Mouse (Mus musculus): Measurements from ENCODE around the gene Cxcl12. TPM values are rescaled to one million over a fixed set of nuclear protein-coding genes. Genes with fewer than 3 reads are reported as not detected.

Gene Cxcl12
- polyA plus RNA-seq, 1 experiment from 2014 or later = 180 TPM

DNA sequence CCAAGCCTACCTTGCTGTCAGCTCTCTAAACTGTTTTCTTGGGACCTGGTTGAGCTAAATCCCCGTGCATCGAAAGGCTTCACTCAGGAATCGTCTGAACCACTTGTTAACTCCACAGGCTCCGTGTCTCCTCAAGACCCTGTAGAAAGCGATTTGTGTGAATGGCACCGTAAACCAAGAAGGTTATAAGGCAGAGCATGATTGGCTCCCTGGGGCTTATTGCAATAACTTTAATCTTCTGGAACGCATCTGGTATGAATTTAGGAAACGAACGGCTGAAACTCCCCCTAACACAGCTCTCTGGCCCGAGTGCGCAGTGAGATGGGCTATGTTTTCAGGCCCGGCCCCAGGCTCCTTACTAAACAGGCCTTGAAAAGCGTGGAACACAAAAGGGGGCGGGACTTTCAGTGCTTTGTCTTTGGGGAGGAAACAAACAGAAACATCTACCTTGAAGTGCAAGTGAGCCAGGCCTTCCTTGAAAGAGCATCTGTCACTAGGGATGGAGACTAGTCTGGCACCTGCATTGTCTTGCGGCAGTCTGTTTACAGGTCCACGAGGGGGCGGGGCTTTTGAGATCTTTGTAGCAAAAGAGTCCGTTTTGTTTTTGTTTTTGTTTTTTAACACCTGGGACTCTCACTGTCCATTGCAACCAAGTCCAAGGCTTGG lies 16.7 kb upstream of the Cxcl12 start:
- Histone ChIP-seq H3K9ac (ENCODE audit: low read length) (no peak overlapping the region), H3K27ac (ENCODE audit: low read length) (no peak overlapping the region), H3K4me2 (ENCODE audit: low read depth, low read length) (no peak overlapping the region), H3K4me1 (ENCODE audit: control insufficient read depth, insufficient read depth, low read length) (peaks cover 6% of the 10 kb centered on the region; the same call in 1 of the 2 replicates), H3K36me3 (ENCODE audit: control insufficient read depth, insufficient read depth, low read length) (no peaks in the 10 kb centered on the region), H3K27me3 (ENCODE audit: control insufficient read depth, insufficient read depth, low read length) (no peaks in the 10 kb centered on the region), H3K4me3 (replicated peaks; ENCODE audit: low read length) (no peak overlapping the region), H3K9me3 (replicated peaks; ENCODE audit: control insufficient read depth, low read length) (no peaks in the 10 kb centered on the region)
- no peak for ATAC-seq (ENCODE audit: insufficient read depth, low FRiP score)
- WGBS = 29% methylated on average over 18 of the region's 18 CpGs

DNA sequence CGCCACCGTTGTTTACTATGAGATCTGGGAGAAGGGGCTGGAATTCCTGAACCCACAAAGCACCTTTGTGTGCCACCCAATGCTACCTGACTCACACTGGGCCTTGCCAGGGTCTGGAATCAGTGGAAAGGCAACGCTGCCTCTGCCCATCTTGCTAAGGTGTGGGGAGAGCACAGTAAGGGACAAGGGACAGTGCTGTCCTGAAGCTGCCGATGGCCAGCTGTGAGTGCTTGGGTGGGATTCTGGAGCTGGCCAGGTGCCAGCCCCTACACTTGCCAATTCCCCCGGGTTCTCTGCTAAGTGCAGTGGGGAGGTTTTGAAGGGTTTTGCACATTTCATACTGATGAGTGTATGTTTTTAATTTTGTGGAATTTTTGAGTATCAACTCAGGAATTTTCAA lies 15.3 kb upstream of the Cxcl12 start:
- WGBS = 58% methylated on average over 5 of the region's 5 CpGs
- no peak for ATAC-seq (ENCODE audit: insufficient read depth, low FRiP score)

DNA sequence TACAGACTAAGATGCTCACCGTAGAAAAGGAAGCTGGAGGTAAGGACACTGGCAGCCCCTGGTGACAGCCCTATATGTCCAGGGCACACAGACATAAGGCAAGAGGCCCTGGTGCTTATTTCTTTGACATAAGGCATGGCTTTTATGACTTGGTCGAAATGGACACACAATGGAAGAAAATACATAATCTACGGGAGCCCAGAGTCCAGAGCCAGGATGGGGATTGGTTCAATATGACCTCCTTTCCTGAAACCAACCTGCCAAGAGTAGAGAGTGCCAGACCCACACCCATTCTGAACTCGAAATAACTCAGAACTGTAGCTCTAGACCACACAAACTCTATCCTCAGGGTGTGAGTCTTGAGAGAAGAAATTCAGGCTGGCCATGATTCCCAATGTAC lies 11.5 kb upstream of the Cxcl12 start:
- H3K9ac ChIP-seq (ENCODE audit: low read length) = no peak overlapping the region
- H3K27me3 ChIP-seq (ENCODE audit: control insufficient read depth, insufficient read depth, low read length) = no peaks in the 10 kb centered on the region
- H3K9me3 ChIP-seq (replicated peaks; ENCODE audit: control insufficient read depth, low read length) = no peaks in the 10 kb centered on the region
- no peak overlapping the region for H3K4me3 ChIP-seq (replicated peaks; ENCODE audit: low read length)
- H3K4me2 ChIP-seq (ENCODE audit: low read depth, low read length) = no peak overlapping the region
- H3K4me1 ChIP-seq (ENCODE audit: control insufficient read depth, insufficient read depth, low read length) = peaks cover 10% of the 10 kb centered on the region; the same call in 1 of the 2 replicates
- H3K27ac ChIP-seq (ENCODE audit: low read length) = no peak overlapping the region; the same call in 1 of the 2 replicates
- no peaks in the 10 kb centered on the region for H3K36me3 ChIP-seq (ENCODE audit: control insufficient read depth, insufficient read depth, low read length)
- ATAC-seq (ENCODE audit: insufficient read depth, low FRiP score) = no peak
- 76% methylated on average over 4 of the region's 4 CpGs for WGBS

More for the DNA sequence above, 15.3 kb upstream of the Cxcl12 start:
- Histone ChIP-seq H3K4me3 (replicated peaks; ENCODE audit: low read length) (no peak overlapping the region), H3K4me1 (ENCODE audit: control insufficient read depth, insufficient read depth, low read length) (0 out of 2 replicates have a peak, but pooled peaks cover 3% of the 10 kb centered on the region), H3K4me2 (ENCODE audit: low read depth, low read length) (no peak overlapping the region), H3K36me3 (ENCODE audit: control insufficient read depth, insufficient read depth, low read length) (no peaks in the 10 kb centered on the region), H3K27ac (ENCODE audit: low read length) (no peak overlapping the region), H3K9me3 (replicated peaks; ENCODE audit: control insufficient read depth, low read length) (no peaks in the 10 kb centered on the region), H3K27me3 (ENCODE audit: control insufficient read depth, insufficient read depth, low read length) (no peaks in the 10 kb centered on the region), H3K9ac (ENCODE audit: low read length) (no peak overlapping the region)

DNA sequence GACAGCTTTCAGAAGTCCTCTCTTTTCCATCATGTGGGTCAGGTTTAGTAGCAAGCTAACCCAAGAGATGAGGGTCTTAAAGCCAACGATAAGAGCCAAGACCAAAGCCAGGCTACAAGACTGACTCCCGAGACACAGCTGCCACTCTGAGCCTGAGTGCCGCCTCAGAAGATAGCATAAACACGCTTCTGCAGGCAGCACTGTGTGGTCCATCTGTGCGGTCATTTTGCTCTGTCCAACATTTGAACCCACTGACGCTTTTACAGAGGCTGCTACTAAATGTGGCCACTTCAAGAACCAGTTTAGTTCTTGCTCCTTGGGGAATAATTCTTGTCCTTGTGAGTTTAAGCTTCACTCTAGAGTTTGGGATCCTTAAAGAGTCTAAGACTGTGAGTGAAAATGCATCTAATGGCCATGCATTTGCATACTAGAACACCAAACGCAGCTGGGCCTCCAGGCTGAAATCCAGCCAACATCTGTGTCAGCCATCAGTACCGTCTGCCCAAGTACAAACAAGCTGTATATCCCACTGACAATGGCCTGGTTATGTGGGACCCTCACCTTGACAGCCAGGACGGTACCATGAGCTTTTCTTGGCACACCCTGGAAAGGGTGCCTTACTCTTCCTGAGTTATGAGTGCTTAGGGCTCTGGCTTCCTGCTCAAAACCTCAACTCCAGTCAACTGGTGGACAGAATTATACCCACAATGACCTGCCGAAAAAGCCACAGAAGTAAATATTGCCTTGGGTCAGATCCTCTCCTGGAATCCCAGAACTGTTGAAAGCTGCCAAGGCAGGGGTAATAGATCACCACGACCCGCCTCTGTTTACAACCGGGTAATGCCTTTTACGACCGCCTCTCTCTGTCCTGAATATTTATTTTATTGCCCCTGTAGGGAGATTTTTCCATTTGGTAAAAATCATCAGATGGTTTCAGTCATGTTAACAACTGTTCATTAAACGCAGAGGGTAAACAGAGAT lies 8.3 kb upstream of the Cxcl12 start:
- Histone ChIP-seq H3K9me3 (replicated peaks; ENCODE audit: control insufficient read depth, low read length) (no peaks in the 10 kb centered on the region), H3K36me3 (ENCODE audit: control insufficient read depth, insufficient read depth, low read length) (no peaks in the 10 kb centered on the region), H3K4me2 (ENCODE audit: low read depth, low read length) (no peak overlapping the region), H3K27me3 (ENCODE audit: control insufficient read depth, insufficient read depth, low read length) (no peaks in the 10 kb centered on the region), H3K4me3 (replicated peaks; ENCODE audit: low read length) (no peak overlapping the region), H3K4me1 (ENCODE audit: control insufficient read depth, insufficient read depth, low read length) (peaks cover 10% of the 10 kb centered on the region; the same call in 1 of the 2 replicates), H3K27ac (ENCODE audit: low read length) (peak overlapping the region; percentile 59), H3K9ac (ENCODE audit: low read length) (no peak overlapping the region)
- 30% methylated on average over 16 of the region's 16 CpGs for WGBS
- no peak for ATAC-seq (ENCODE audit: insufficient read depth, low FRiP score)

DNA sequence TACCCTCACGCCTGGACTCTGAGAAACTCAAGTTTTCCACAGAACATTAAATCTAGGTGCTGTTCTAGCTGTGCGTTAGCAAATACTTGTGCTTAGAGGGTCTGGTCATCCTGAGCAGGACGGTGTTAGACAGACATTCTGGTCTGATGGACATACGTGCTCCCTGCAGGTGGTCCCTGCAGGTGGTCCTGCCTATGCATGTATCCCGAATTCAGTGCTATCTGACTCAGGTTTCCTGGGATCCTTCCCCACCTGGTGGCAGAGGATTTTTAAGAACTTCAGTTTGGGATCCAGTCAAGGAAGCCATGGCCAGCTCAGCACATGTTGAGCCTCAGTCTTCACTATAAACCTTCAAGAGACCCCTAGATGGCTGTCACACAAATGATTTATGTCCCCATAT lies 4.8 kb upstream of the Cxcl12 start:
- 86% methylated on average over 5 of the region's 5 CpGs for WGBS
- H3K9me3 ChIP-seq (replicated peaks; ENCODE audit: control insufficient read depth, low read length) = no peaks in the 10 kb centered on the region
- no peak for ATAC-seq (ENCODE audit: insufficient read depth, low FRiP score)
- H3K27me3 ChIP-seq (ENCODE audit: control insufficient read depth, insufficient read depth, low read length) = peaks cover 4% of the 10 kb centered on the region; the same call in 1 of the 2 replicates
- H3K9ac ChIP-seq (ENCODE audit: low read length) = no peak overlapping the region
- no peak overlapping the region for H3K4me2 ChIP-seq (ENCODE audit: low read depth, low read length)
- H3K4me1 ChIP-seq (ENCODE audit: control insufficient read depth, insufficient read depth, low read length) = peaks cover 16% of the 10 kb centered on the region
- no peak overlapping the region for H3K27ac ChIP-seq (ENCODE audit: low read length)
- no peak overlapping the region for H3K4me3 ChIP-seq (replicated peaks; ENCODE audit: low read length)
- no peaks in the 10 kb centered on the region for H3K36me3 ChIP-seq (ENCODE audit: control insufficient read depth, insufficient read depth, low read length)

DNA sequence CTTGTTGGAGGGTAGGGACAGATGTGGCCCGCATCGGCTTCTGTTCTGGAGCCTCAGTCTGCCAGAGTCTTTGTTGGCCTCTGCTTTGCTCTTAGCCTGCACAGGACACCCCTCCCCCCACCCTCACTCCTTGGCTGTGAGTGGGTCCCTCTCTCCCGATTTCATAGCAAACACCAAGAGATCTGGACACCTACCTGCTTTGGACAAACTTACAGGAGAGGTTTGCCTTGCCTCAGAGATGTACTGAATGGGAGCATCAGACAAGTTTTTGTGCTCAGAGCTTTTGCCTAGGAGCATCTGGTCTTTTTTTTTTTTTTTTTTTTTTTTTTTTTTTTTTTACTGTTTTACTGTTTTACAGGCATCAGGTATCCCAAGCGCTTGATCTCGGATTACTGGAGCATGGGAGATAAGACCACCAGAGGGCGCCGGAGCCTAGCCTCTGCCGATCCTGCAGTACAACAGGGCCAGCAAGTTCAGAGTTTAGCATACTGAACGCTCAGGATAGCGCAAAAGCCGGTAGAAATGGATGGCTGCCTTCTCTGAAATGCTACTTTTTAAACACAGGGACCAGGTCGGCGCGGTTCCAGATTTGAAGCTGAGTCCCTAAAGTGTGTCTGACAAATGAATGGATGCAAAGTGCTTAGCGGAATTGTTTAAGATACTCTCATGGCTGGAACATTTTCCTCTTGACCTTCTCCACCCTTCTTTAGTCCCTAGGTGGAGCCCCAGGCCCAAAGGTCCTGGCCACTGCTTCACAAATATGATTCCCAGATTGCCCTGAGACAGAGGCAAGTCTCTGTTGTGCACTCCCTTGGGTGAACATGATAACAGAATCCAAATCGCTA lies 1.5 kb upstream of the Cxcl12 start:
- H3K9ac ChIP-seq (ENCODE audit: low read length) = no peak overlapping the region
- 4% methylated on average over 16 of the region's 16 CpGs for WGBS
- no peaks in the 10 kb centered on the region for H3K9me3 ChIP-seq (replicated peaks; ENCODE audit: control insufficient read depth, low read length)
- peaks cover 6% of the 10 kb centered on the region; the same call in 1 of the 2 replicates for H3K4me1 ChIP-seq (ENCODE audit: control insufficient read depth, insufficient read depth, low read length)
- H3K36me3 ChIP-seq (ENCODE audit: control insufficient read depth, insufficient read depth, low read length) = no peaks in the 10 kb centered on the region
- ATAC-seq (ENCODE audit: insufficient read depth, low FRiP score) = no peak
- H3K4me3 ChIP-seq (replicated peaks; ENCODE audit: low read length) = no peak overlapping the region
- H3K27me3 ChIP-seq (ENCODE audit: control insufficient read depth, insufficient read depth, low read length) = peaks cover 7% of the 10 kb centered on the region; the same call in 1 of the 2 replicates
- H3K27ac ChIP-seq (ENCODE audit: low read length) = no peak overlapping the region
- H3K4me2 ChIP-seq (ENCODE audit: low read depth, low read length) = no peak overlapping the region

DNA sequence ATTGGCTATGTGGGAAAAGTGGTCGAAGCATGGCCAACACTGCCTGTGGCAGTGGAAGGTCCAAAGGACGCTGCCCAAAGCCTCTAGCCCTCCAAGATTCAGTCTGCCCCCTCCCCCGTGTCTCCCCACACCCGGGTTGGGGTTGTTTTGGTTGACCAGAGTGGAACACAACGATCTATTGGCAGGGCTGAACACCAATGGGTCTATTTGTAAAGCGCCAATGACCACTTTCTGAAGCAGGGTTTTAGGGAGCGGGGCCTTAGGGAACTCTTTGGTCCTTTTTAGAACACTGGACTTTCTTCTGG lies 957 bp upstream of the Cxcl12 start:
- no peak overlapping the region for H3K4me2 ChIP-seq (ENCODE audit: low read depth, low read length)
- H3K4me1 ChIP-seq (ENCODE audit: control insufficient read depth, insufficient read depth, low read length) = peaks cover 6% of the 10 kb centered on the region
- no peak overlapping the region for H3K9ac ChIP-seq (ENCODE audit: low read length)
- no peak overlapping the region for H3K27ac ChIP-seq (ENCODE audit: low read length)
- WGBS = 32% methylated on average over 7 of the region's 7 CpGs
- no peaks in the 10 kb centered on the region for H3K36me3 ChIP-seq (ENCODE audit: control insufficient read depth, insufficient read depth, low read length)
- H3K4me3 ChIP-seq (replicated peaks; ENCODE audit: low read length) = no peak overlapping the region
- ATAC-seq (ENCODE audit: insufficient read depth, low FRiP score) = no peak
- no peaks in the 10 kb centered on the region for H3K9me3 ChIP-seq (replicated peaks; ENCODE audit: control insufficient read depth, low read length)
- peaks cover 12% of the 10 kb centered on the region for H3K27me3 ChIP-seq (ENCODE audit: control insufficient read depth, insufficient read depth, low read length)

DNA sequence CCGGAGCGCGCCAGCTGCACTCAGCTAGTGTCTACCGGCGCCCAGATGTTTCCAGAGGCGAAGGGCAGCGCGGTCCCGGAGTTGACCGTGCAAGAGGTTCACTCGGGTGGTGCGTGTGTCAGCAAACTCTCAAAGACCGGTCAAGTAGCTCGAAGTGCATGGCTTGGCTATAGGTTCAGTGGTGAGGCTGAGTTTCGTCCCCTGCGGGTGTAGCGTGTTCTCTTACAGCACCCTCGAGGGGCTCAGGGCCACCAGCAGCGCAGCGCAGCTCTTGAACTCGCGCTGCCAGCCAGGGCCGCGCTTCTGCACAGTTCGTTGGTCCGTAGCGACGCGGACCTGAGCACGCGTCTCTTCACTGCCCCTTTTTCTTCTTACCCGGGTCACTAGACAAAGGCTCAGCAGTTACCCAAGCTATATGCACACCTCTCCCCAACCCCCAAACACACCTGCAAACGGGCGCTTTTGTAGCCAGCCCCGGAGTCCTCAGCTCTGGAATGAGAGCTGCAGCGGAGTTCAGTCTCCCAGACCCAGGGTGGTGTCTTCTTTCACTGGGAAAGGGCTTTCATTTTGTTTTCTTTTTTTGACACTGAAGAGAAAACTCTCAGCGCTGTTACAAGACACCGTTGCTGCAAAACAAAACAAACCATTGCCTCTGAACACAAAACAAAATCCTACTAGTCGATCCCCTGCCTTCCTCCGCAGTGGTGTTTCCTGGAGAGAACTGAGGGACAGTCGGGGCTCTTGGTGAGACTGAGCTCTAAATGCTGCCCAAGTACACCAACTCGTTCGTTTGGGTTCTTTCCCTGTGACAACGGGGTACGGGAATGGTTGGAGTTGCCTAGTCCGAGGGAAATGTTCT lies 945 bp downstream of the Cxcl12 start:
- under 1% methylated on average over 46 of the region's 46 CpGs for WGBS
- Histone ChIP-seq H3K4me1 (ENCODE audit: control insufficient read depth, insufficient read depth, low read length) (peaks cover 6% of the 10 kb centered on the region), H3K4me3 (replicated peaks; ENCODE audit: low read length) (peak overlapping the region; percentile 80), H3K9ac (ENCODE audit: low read length) (peak overlapping the region; percentile 80), H3K4me2 (ENCODE audit: low read depth, low read length) (peak overlapping the region; percentile 93), H3K27ac (ENCODE audit: low read length) (peak overlapping the region; percentile 51), H3K27me3 (ENCODE audit: control insufficient read depth, insufficient read depth, low read length) (peaks cover 17% of the 10 kb centered on the region), H3K36me3 (ENCODE audit: control insufficient read depth, insufficient read depth, low read length) (no peaks in the 10 kb centered on the region), H3K9me3 (replicated peaks; ENCODE audit: control insufficient read depth, low read length) (no peaks in the 10 kb centered on the region)
- peak; percentile 25; the same call in 1 of the 2 replicates for ATAC-seq (ENCODE audit: insufficient read depth, low FRiP score)
